Mouse (Mus musculus) hindbrain, embryonic 10.5 days (tissue): ENCODE measurements at regions not wholly inside any gene's neighbourhood (a gene's known extent, or its start where the extent isn't known, plus 50 kb on each side); places are given as distances from the start of the nearest gene placed in this dataset.
A peak's percentile ranks its signal among the peaks of the same experiment; 100 is the strongest.

Source experiments
- DNase-seq: peaks from one replicate; pipeline ENCODE4 v3.0.0-alpha.2; 2017; ENCODE audit warnings: low spot score
- H3K27ac ChIP-seq: fragments of 300-500 bp; sonication (generic); 2 replicates; pipeline ENCODE4 v1.5.1; 2016; ENCODE audit warnings: mild to moderate bottlenecking, moderate library complexity
- H3K27me3 ChIP-seq: fragments of 300-500 bp; sonication (generic); 2 replicates; pipeline ENCODE4 v1.6.1; 2016; ENCODE audit warnings: mild to moderate bottlenecking; ENCODE audit not compliant: poor library complexity, insufficient read depth, severe bottlenecking
- H3K36me3 ChIP-seq: fragments of 300-500 bp; sonication (generic); 2 replicates; pipeline ENCODE4 v1.6.1; 2016; ENCODE audit warnings: mild to moderate bottlenecking, moderate library complexity
- H3K4me1 ChIP-seq: fragments of 300-500 bp; sonication (generic); replicated peaks from 2 replicates; pipeline ENCODE4 v1.6.1; 2016; ENCODE audit warnings: mild to moderate bottlenecking
- H3K4me3 ChIP-seq: fragments of 300-500 bp; sonication (generic); 2 replicates; pipeline ENCODE4 v1.5.1; 2016; ENCODE audit warnings: mild to moderate bottlenecking, moderate library complexity
- H3K9me3 ChIP-seq: fragments of 300-500 bp; sonication (generic); 2 replicates; pipeline ENCODE4 v1.6.1; 2016; ENCODE audit warnings: mild to moderate bottlenecking, moderate library complexity
- WGBS: fragments of 180-500 bp; shearing (Covaris S2); methylation state at CpG from one replicate; pipeline ENCODE4 v1.1.7; 2016; 5-methylcytosine and 5-hydroxymethylcytosine counted together

- Histone ChIP-seq H3K36me3 (no peaks in the 10 kb centered on the region), H3K9me3 (no peaks in the 10 kb centered on the region), H3K4me1 (no peaks in the 10 kb centered on the region), H3K4me3 (no peak overlapping the region), H3K27ac (no peak overlapping the region), H3K27me3 (no peaks in the 10 kb centered on the region)
- WGBS: 63% methylated on average over 1 of the region's 1 CpGs
- no peak for DNase-seq
These were observed 181.8 kb upstream of the Podxl start for GRCm38 (mm10) chr6:31745589-31745988.

- Histone ChIP-seq H3K4me1 (no peaks in the 10 kb centered on the region), H3K4me3 (no peak overlapping the region), H3K27me3 (no peaks in the 10 kb centered on the region), H3K27ac (no peak overlapping the region), H3K36me3 (no peaks in the 10 kb centered on the region), H3K9me3 (no peaks in the 10 kb centered on the region)
- WGBS: 88% methylated on average over 4 of the region's 4 CpGs
- no peak for DNase-seq
These were observed 167.6 kb upstream of the Podxl start for GRCm38 (mm10) chr6:31731391-31731790.

- Histone ChIP-seq H3K4me1 (peaks cover 10% of the 10 kb centered on the region), H3K36me3 (no peaks in the 10 kb centered on the region), H3K27ac (no peak overlapping the region), H3K9me3 (no peaks in the 10 kb centered on the region), H3K4me3 (no peak overlapping the region), H3K27me3 (no peaks in the 10 kb centered on the region)
- WGBS: 66% methylated on average over 9 of the region's 9 CpGs
- DNase-seq: no peak
These were observed 155.8 kb upstream of the Podxl start for GRCm38 (mm10) chr6:31719614-31720013.

- Histone ChIP-seq H3K4me1 (peaks cover 10% of the 10 kb centered on the region), H3K9me3 (no peaks in the 10 kb centered on the region), H3K36me3 (no peaks in the 10 kb centered on the region), H3K4me3 (no peak overlapping the region), H3K27me3 (no peaks in the 10 kb centered on the region), H3K27ac (no peak overlapping the region)
- no peak for DNase-seq
- WGBS: 69% methylated on average over 4 of the region's 4 CpGs
These were observed 155.1 kb upstream of the Podxl start for GRCm38 (mm10) chr6:31718843-31719242.

- peak; percentile 63 for DNase-seq
- no peaks in the 10 kb centered on the region for H3K36me3 ChIP-seq
- H3K27me3 ChIP-seq: no peaks in the 10 kb centered on the region
- H3K4me1 ChIP-seq: peaks cover 10% of the 10 kb centered on the region
- whole genome bisulfite sequencing: 29% methylated on average over 12 of the region's 12 CpGs
- no peak overlapping the region for H3K4me3 ChIP-seq
- no peak overlapping the region for H3K27ac ChIP-seq
- no peaks in the 10 kb centered on the region for H3K9me3 ChIP-seq
These were observed 153.8 kb upstream of the Podxl start for GRCm38 (mm10) chr6:31717531-31717930.

GRCm38 (mm10) chr6:31707256-31707655, 143.5 kb upstream of the Podxl start:
- no peak overlapping the region for H3K4me3 ChIP-seq
- H3K27me3 ChIP-seq: 0 out of 2 replicates have a peak, but pooled peaks cover 3% of the 10 kb centered on the region
- no peak overlapping the region for H3K27ac ChIP-seq
- DNase-seq: no peak
- no peaks in the 10 kb centered on the region for H3K9me3 ChIP-seq
- WGBS: 71% methylated on average over 3 of the region's 3 CpGs
- H3K4me1 ChIP-seq: peaks cover 7% of the 10 kb centered on the region
- no peaks in the 10 kb centered on the region for H3K36me3 ChIP-seq

- H3K4me1 ChIP-seq: peaks cover 7% of the 10 kb centered on the region
- 80% methylated on average over 6 of the region's 6 CpGs for WGBS
- no peaks in the 10 kb centered on the region for H3K36me3 ChIP-seq
- no peak for DNase-seq
- H3K4me3 ChIP-seq: no peak overlapping the region
- H3K27ac ChIP-seq: no peak overlapping the region
- H3K9me3 ChIP-seq: no peaks in the 10 kb centered on the region
- H3K27me3 ChIP-seq: 0 out of 2 replicates have a peak, but pooled peaks cover 3% of the 10 kb centered on the region
These were observed 140.4 kb upstream of the Podxl start for GRCm38 (mm10) chr6:31704191-31704590.

GRCm38 (mm10) chr6:31702931-31703330, 139.2 kb upstream of the Podxl start:
- peaks cover 9% of the 10 kb centered on the region for H3K4me1 ChIP-seq
- H3K27me3 ChIP-seq: 0 out of 2 replicates have a peak, but pooled peaks cover 3% of the 10 kb centered on the region
- no peaks in the 10 kb centered on the region for H3K36me3 ChIP-seq
- 31% methylated on average over 7 of the region's 7 CpGs for WGBS
- H3K27ac ChIP-seq: 0 out of 2 replicates have a peak overlapping the region, but pooled peaks have one; percentile 29
- no peak for DNase-seq
- no peaks in the 10 kb centered on the region for H3K9me3 ChIP-seq
- no peak overlapping the region for H3K4me3 ChIP-seq

GRCm38 (mm10) chr6:31695885-31696284, 132.1 kb upstream of the Podxl start:
- Histone ChIP-seq H3K27me3 (no peaks in the 10 kb centered on the region), H3K4me3 (no peak overlapping the region), H3K4me1 (0 out of 2 replicates have a peak, but pooled peaks cover 5% of the 10 kb centered on the region), H3K36me3 (no peaks in the 10 kb centered on the region), H3K27ac (no peak overlapping the region), H3K9me3 (no peaks in the 10 kb centered on the region)
- DNase-seq: no peak
- WGBS: 77% methylated on average over 3 of the region's 3 CpGs

- WGBS: 88% methylated on average over 1 of the region's 1 CpGs
- H3K27me3 ChIP-seq: no peaks in the 10 kb centered on the region
- H3K9me3 ChIP-seq: no peaks in the 10 kb centered on the region
- no peaks in the 10 kb centered on the region for H3K36me3 ChIP-seq
- 0 out of 2 replicates have a peak, but pooled peaks cover 4% of the 10 kb centered on the region for H3K4me1 ChIP-seq
- no peak for DNase-seq
- no peak overlapping the region for H3K4me3 ChIP-seq
- H3K27ac ChIP-seq: no peak overlapping the region
These were observed 129.3 kb upstream of the Podxl start for GRCm38 (mm10) chr6:31693047-31693446.

- WGBS: 85% methylated on average over 6 of the region's 6 CpGs
- H3K9me3 ChIP-seq: no peaks in the 10 kb centered on the region
- H3K36me3 ChIP-seq: no peaks in the 10 kb centered on the region
- H3K4me3 ChIP-seq: no peak overlapping the region
- no peak for DNase-seq
- no peaks in the 10 kb centered on the region for H3K4me1 ChIP-seq
- H3K27me3 ChIP-seq: no peaks in the 10 kb centered on the region
- H3K27ac ChIP-seq: no peak overlapping the region
These were observed 128.2 kb upstream of the Podxl start for GRCm38 (mm10) chr6:31692024-31692423.

- Histone ChIP-seq H3K27ac (no peak overlapping the region), H3K4me3 (no peak overlapping the region), H3K27me3 (no peaks in the 10 kb centered on the region), H3K4me1 (0 out of 2 replicates have a peak, but pooled peaks cover 2% of the 10 kb centered on the region), H3K9me3 (no peaks in the 10 kb centered on the region), H3K36me3 (no peaks in the 10 kb centered on the region)
- 68% methylated on average over 2 of the region's 2 CpGs for WGBS
- DNase-seq: no peak
These were observed 116.3 kb upstream of the Podxl start for GRCm38 (mm10) chr6:31680101-31680500.

GRCm38 (mm10) chr6:31665671-31666486, 102.1 kb upstream of the Podxl start:
- WGBS: 68% methylated on average over 17 of the region's 17 CpGs
- H3K27me3 ChIP-seq: peaks cover 14% of the 10 kb centered on the region; the same call in 1 of the 2 replicates
- DNase-seq: peak; percentile 28
- no peaks in the 10 kb centered on the region for H3K36me3 ChIP-seq
- H3K4me3 ChIP-seq: no peak overlapping the region
- H3K27ac ChIP-seq: no peak overlapping the region
- H3K9me3 ChIP-seq: no peaks in the 10 kb centered on the region
- peaks cover 11% of the 10 kb centered on the region; the same call in 1 of the 2 replicates for H3K4me1 ChIP-seq
